Mouse (Mus musculus) brain, embryonic 14.5 days (tissue): Measurements from ENCODE around the gene Plekhj1.
"Not testable (repeated sequence)": the region's sequence is repeated elsewhere in the genome, so short reads cannot be mapped to it uniquely, and the experiment has no call there.

Experiments
- CTCF ChIP-seq: fragments of 200-500 bp; IDR thresholded peaks from 2 replicates; pipeline ENCODE4 v1.5.1; 2012; ENCODE audit warnings: inconsistent platforms, mild to moderate bottlenecking, moderate library complexity, borderline replicate concordance; ENCODE audit not compliant: insufficient read depth, insufficient read length; ENCODE audit errors: extremely low read depth
- POLR2A ChIP-seq: fragments of 200-500 bp; IDR thresholded peaks from 2 replicates; pipeline ENCODE4 v1.6.1; 2012; ENCODE audit warnings: mild to moderate bottlenecking, inconsistent platforms, borderline replicate concordance; ENCODE audit not compliant: poor library complexity, insufficient read depth, insufficient read length, severe bottlenecking; ENCODE audit errors: extremely low read depth

GRCm38 (mm10) chr10:80817955-80818354, 19.5 kb upstream of the Plekhj1 start:
- not testable (repeated sequence) for TF ChIP-seq CTCF, POLR2A
